Mouse (Mus musculus) forebrain, embryonic 14.5 days (tissue): ENCODE measurements around the gene Ankrd9. TPM values are rescaled to one million over a fixed set of nuclear protein-coding genes. Genes with fewer than 3 reads are reported as not detected.

Experiments
- ATAC-seq: fragments of 200-750 bp; cut with Nextera tagmentation; 2 replicates; pipeline ENCODE4 v1.8.0; 2017; ENCODE audit warnings: mild to moderate bottlenecking, moderate library complexity
- DNase-seq: peaks from one replicate; pipeline ENCODE4 v3.0.0-alpha.2; 2015; ENCODE audit warnings: low spot score
- H3K27ac ChIP-seq: fragments of 300-500 bp; sonication (generic); 2 replicates; pipeline ENCODE4 v1.5.1; 2014; ENCODE audit warnings: low read depth, mild to moderate bottlenecking, control low read depth, low read length, moderate library complexity
- H3K27me3 ChIP-seq: fragments of 300-500 bp; sonication (generic); replicated peaks from 2 replicates; pipeline ENCODE4 v1.6.1; 2014; ENCODE audit warnings: low read length, control low read depth, mixed read lengths; ENCODE audit not compliant: control insufficient read depth, insufficient read depth
- H3K36me3 ChIP-seq: fragments of 300-500 bp; sonication (generic); 2 replicates; pipeline ENCODE4 v1.6.1; 2014; ENCODE audit warnings: low read length, control low read depth; ENCODE audit not compliant: control insufficient read depth, insufficient read depth
- H3K4me1 ChIP-seq: fragments of 300-500 bp; sonication (generic); 2 replicates; pipeline ENCODE4 v1.6.1; 2014; ENCODE audit warnings: antibody characterized with exemption, low read length, control low read depth; ENCODE audit not compliant: control insufficient read depth, insufficient read depth
- H3K4me2 ChIP-seq: fragments of 300-500 bp; sonication (generic); 2 replicates; pipeline ENCODE4 v1.6.1; 2014; ENCODE audit warnings: mild to moderate bottlenecking, control low read depth, low read length
- H3K4me3 ChIP-seq: fragments of 300-500 bp; sonication (generic); 2 replicates; pipeline ENCODE4 v1.5.1; 2014; ENCODE audit warnings: low read depth, low read length, control low read depth
- H3K9ac ChIP-seq: fragments of 300-500 bp; sonication (generic); 2 replicates; pipeline ENCODE4 v1.6.1; 2014; ENCODE audit warnings: mild to moderate bottlenecking, low read length, control low read depth, moderate library complexity
- H3K9me3 ChIP-seq: fragments of 300-500 bp; sonication (generic); replicated peaks from 2 replicates; pipeline ENCODE4 v1.6.1; 2016; ENCODE audit warnings: low read length, control low read depth, mixed read lengths; ENCODE audit not compliant: control insufficient read depth
- WGBS: fragments of 180-500 bp; shearing (Covaris S2); extraction: QIAGEN DNeasy Blood & Tissue Kit; methylation state at CpG from one replicate; pipeline ENCODE4 v1.1.7; 2014; 5-methylcytosine and 5-hydroxymethylcytosine counted together
- polyA plus RNA-seq: library from polyadenylated mRNA; unstranded; fragments of >200 nt; fragmentation: Nextera tagmentation; extraction: Ambion mirVana; gene quantifications from 2 replicates; pipeline ENCODE4 v1.2.1, GENCODE M21; 2014

Ankrd9 gene
- polyA plus RNA-seq, 1 experiment from 2014 or later, result 6.0 TPM

- 88% methylated on average over 8 of the region's 8 CpGs for WGBS
Measured at GRCm38 (mm10) chr12:110983714-110984113, 4.9 kb upstream of the Ankrd9 start.

GRCm38 (mm10) chr12:110983083-110983482 lies 4.2 kb upstream of the Ankrd9 start:
- H3K4me1 ChIP-seq, result peaks cover 5% of the 10 kb centered on the region; the same call in 1 of the 2 replicates
- H3K27ac ChIP-seq, result no peak overlapping the region
- H3K9me3 ChIP-seq, result no peaks in the 10 kb centered on the region
- ATAC-seq (no peak), DNase-seq (no peak)
- no peak overlapping the region for H3K4me3 ChIP-seq
- WGBS, result 86% methylated on average over 8 of the region's 8 CpGs
- no peaks in the 10 kb centered on the region for H3K27me3 ChIP-seq
- no peak overlapping the region for H3K9ac ChIP-seq
- H3K4me2 ChIP-seq, result no peak overlapping the region
- H3K36me3 ChIP-seq, result no peaks in the 10 kb centered on the region

More at GRCm38 (mm10) chr12:110983714-110984113, 4.9 kb upstream of the Ankrd9 start:
- no peak for DNase-seq
- Histone ChIP-seq H3K9me3 (no peaks in the 10 kb centered on the region), H3K36me3 (no peaks in the 10 kb centered on the region), H3K27ac (no peak overlapping the region), H3K27me3 (no peaks in the 10 kb centered on the region), H3K4me2 (no peak overlapping the region), H3K4me1 (0 out of 2 replicates have a peak, but pooled peaks cover 2% of the 10 kb centered on the region), H3K9ac (no peak overlapping the region), H3K4me3 (no peak overlapping the region)
- no peak for ATAC-seq

- Histone ChIP-seq H3K4me2 (no peak overlapping the region), H3K4me3 (no peak overlapping the region), H3K27ac (no peak overlapping the region), H3K27me3 (no peaks in the 10 kb centered on the region), H3K36me3 (0 out of 2 replicates have a peak, but pooled peaks cover 4% of the 10 kb centered on the region), H3K4me1 (peaks cover 7% of the 10 kb centered on the region; the same call in 1 of the 2 replicates), H3K9ac (no peak overlapping the region), H3K9me3 (no peaks in the 10 kb centered on the region)
- WGBS, result 92% methylated on average over 3 of the region's 3 CpGs
- ATAC-seq (no peak), DNase-seq (no peak)
Measured at GRCm38 (mm10) chr12:110981736-110982135, 2.9 kb upstream of the Ankrd9 start.

GRCm38 (mm10) chr12:110979808-110980207 lies 968 bp upstream of the Ankrd9 start:
- H3K9me3 ChIP-seq, result no peaks in the 10 kb centered on the region
- no peak overlapping the region for H3K4me2 ChIP-seq
- H3K27me3 ChIP-seq, result no peaks in the 10 kb centered on the region
- DNase-seq (no peak), ATAC-seq (no peak)
- H3K36me3 ChIP-seq, result 0 out of 2 replicates have a peak, but pooled peaks cover 7% of the 10 kb centered on the region
- no peak overlapping the region for H3K9ac ChIP-seq
- H3K27ac ChIP-seq, result no peak overlapping the region
- H3K4me1 ChIP-seq, result peaks cover 7% of the 10 kb centered on the region; the same call in 1 of the 2 replicates
- H3K4me3 ChIP-seq, result no peak overlapping the region
- 85% methylated on average over 3 of the region's 3 CpGs for WGBS

- Histone ChIP-seq H3K27me3 (no peaks in the 10 kb centered on the region), H3K27ac (no peak overlapping the region), H3K36me3 (0 out of 2 replicates have a peak, but pooled peaks cover 18% of the 10 kb centered on the region), H3K4me1 (peaks cover 7% of the 10 kb centered on the region; the same call in 1 of the 2 replicates), H3K9me3 (no peaks in the 10 kb centered on the region), H3K4me2 (peak overlapping the region; percentile 92), H3K9ac (peak overlapping the region; percentile 78), H3K4me3 (peak overlapping the region; percentile 77)
- 42% methylated on average over 14 of the region's 14 CpGs for WGBS
- DNase-seq (no peak), ATAC-seq (no peak)
Measured at GRCm38 (mm10) chr12:110977896-110978606, 789 bp downstream of the Ankrd9 start.

GRCm38 (mm10) chr12:110977345-110977733 lies 1.5 kb downstream of the Ankrd9 start:
- 0 out of 2 replicates have a peak, but pooled peaks cover 20% of the 10 kb centered on the region for H3K36me3 ChIP-seq
- ATAC-seq (no peak), DNase-seq (no peak)
- H3K27ac ChIP-seq, result no peak overlapping the region
- no peak overlapping the region for H3K9ac ChIP-seq
- no peak overlapping the region for H3K4me2 ChIP-seq
- H3K4me3 ChIP-seq, result no peak overlapping the region
- peaks cover 7% of the 10 kb centered on the region; the same call in 1 of the 2 replicates for H3K4me1 ChIP-seq
- no peaks in the 10 kb centered on the region for H3K27me3 ChIP-seq
- 97% methylated on average over 18 of the region's 18 CpGs for WGBS
- H3K9me3 ChIP-seq, result no peaks in the 10 kb centered on the region

GRCm38 (mm10) chr12:110976589-110977344 lies 2.1 kb downstream of the Ankrd9 start:
- Histone ChIP-seq H3K4me1 (peaks cover 7% of the 10 kb centered on the region; the same call in 1 of the 2 replicates), H3K9me3 (no peaks in the 10 kb centered on the region), H3K4me3 (no peak overlapping the region), H3K36me3 (0 out of 2 replicates have a peak, but pooled peaks cover 20% of the 10 kb centered on the region), H3K27ac (no peak overlapping the region), H3K9ac (no peak overlapping the region), H3K4me2 (no peak overlapping the region), H3K27me3 (no peaks in the 10 kb centered on the region)
- WGBS, result 95% methylated on average over 60 of the region's 60 CpGs
- DNase-seq (no peak), ATAC-seq (no peak)

- H3K27me3 ChIP-seq, result no peaks in the 10 kb centered on the region
- ATAC-seq, result no peak
- peaks cover 21% of the 10 kb centered on the region; the same call in 1 of the 2 replicates for H3K36me3 ChIP-seq
- H3K4me1 ChIP-seq, result peaks cover 7% of the 10 kb centered on the region; the same call in 1 of the 2 replicates
- no peak for DNase-seq
- H3K4me2 ChIP-seq, result no peak overlapping the region
- no peaks in the 10 kb centered on the region for H3K9me3 ChIP-seq
- no peak overlapping the region for H3K4me3 ChIP-seq
- 93% methylated on average over 4 of the region's 4 CpGs for WGBS
- no peak overlapping the region for H3K27ac ChIP-seq
- no peak overlapping the region for H3K9ac ChIP-seq
Measured at GRCm38 (mm10) chr12:110975838-110976468, 2.9 kb downstream of the Ankrd9 start.
